Mouse (Mus musculus) C3H10T1/2 (cell line): ENCODE measurements around the gene Zfp975. TPM values are rescaled to one million over a fixed set of nuclear protein-coding genes. Genes with fewer than 3 reads are reported as not detected.

Experiments
- polyA plus RNA-seq, 2 experiments: library from polyadenylated mRNA; unstranded; fragments of >200 nt; fragmentation: generic; extraction: Trizol; gene quantifications; one replicate each; pipeline ENCODE4 v1.2.1; 2012; ENCODE audit warnings: missing spikeins in 2 of 2

Gene Zfp975
- polyA plus RNA-seq: under 1 TPM; 0.02 to 0.51 TPM

DNA sequence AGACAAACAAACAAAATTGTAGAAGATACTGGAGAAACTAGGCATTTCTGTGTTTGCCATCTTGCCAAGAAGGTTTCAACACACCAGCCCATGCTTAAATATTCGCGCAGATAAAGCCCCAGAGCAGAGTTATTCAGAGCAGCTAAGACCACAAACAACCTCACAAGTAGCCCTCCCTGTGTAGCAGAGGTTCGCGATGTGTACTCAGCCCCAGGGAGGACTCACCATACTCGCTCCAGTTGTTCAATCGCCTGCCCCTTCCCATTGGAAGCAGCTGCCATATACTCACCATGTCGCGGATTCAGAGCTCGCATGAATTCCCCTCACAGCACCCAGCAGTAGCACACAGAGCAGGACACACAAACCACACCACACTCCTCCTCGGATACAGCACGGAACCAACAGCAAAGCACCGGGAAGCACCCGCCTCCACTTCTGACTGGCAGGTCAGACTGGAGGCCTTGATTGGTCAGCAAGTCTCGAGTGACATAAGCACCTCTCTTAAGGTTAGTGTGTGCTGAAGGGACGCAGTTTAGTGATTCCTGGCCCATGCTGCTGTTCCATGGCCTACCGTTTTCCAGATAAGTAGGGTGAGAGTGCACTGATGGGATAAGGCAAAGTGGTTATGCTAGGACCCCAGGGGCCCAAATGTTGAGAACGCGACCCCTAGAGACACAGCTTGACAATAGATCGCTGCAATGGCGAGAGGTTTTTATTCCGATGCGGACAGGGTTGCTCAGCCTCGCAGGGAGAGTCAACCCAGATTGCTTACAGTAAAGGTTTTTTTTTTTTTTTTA lies at the start of gene Zfp975:
Gene Zfp975 (minus strand): TSS at position 381 of the 797 bp plus-strand sequence.

DNA sequence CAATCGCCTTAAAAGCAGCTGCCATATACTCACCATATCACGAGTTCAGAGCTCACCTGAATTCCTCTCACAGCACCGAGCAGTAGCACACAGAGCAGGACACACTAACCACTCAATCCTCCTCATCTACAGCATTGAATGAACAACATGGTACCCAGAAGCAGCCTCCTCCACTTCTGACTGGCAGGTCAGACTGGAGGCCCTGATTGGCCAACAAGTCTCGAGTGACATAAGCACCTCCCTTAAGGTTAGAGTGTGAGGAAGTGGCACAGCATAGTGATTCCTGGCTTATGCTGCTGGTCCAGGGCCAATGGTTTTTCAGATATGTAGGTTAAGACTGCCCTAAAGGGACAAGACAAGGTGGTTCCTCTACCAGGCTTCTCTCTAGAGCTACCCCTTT lies 34.4 kb upstream of the Zfp975 start, which contains the start of gene Gm17067:
Gene Gm17067 (minus strand): TSS at position 101 of the 400 bp plus-strand sequence.

DNA sequence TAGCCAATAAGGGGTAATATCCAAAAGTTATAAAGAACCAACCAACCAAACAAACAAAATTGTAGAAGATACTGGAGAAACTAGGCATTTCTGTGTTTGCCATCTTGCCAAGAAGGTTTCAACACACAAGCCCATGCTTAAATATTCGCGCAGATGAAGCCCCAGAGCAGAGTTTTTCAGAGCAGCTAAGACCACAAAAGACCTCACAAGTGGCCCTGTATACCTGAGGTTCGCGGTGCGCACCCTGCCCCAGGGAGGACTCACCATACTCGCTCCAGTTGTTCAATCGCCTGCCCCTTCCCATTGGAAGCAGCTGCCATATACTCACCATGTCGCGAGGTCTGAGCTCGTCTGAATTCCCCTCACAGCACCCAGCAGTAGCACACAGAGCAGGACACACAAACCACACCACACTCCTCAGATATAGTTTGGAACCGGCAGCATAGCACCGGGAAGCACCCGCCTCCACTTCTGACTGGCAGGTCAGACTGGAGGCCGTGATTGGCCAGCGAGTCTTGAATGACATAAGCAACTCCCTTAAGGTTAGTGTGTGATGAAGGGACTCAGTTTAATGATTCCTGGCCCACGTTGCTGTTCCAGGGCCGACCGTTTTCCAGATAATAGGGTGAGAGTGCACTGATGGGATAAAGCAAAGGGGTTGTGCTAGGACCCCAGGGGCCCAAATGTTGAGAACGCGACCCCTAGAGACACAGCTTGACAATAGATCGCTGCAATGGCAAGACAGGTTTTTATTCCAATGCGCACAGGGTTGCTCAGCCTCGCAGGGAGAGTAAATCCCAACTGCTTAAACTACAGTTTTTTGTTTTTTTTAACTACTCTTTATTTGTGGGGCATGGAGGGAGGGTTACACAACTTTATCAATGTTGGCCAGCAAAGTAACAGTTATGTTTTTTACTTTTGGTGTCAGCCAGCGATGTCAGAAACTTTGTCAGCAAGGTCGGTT lies 50.1 kb downstream of the Zfp975 start, which contains the start of gene Zfp976:
Gene Zfp976 (minus strand): TSS at position 437 of the 964 bp plus-strand sequence.

Other genes starting within 250 kb of the Zfp975 start
- gene 4933421I07Rik, start 244.6 kb downstream of the Zfp975 start, polyA plus RNA-seq: not detected
- gene Zfp141, start 187.0 kb downstream of the Zfp975 start, polyA plus RNA-seq: 1 to 10 TPM in 1 of 2 experiments, under 1 TPM in 1; 0.07 to 1.0 TPM
- not detected for gene Gm21028, start 114.2 kb downstream of the Zfp975 start, polyA plus RNA-seq
- gene Zfp977, start 100.2 kb downstream of the Zfp975 start, polyA plus RNA-seq: under 1 TPM in 1 of 2 experiments, not detected in 1; 0.13 TPM
- gene Zfp976, start 50.2 kb downstream of the Zfp975 start, polyA plus RNA-seq: under 1 TPM; 0.01 to 0.15 TPM
- not detected for gene Gm17067, start 34.3 kb upstream of the Zfp975 start, polyA plus RNA-seq
- gene Vmn2r62, start 100.8 kb upstream of the Zfp975 start, polyA plus RNA-seq: not detected
- gene Gm2381, start 174.5 kb upstream of the Zfp975 start, polyA plus RNA-seq: not detected
- under 1 TPM in 1 of 2 experiments, not detected in 1; under 0.01 TPM for gene Vmn2r63, start 241.1 kb upstream of the Zfp975 start, polyA plus RNA-seq